Mouse (Mus musculus): ENCODE results near the gene Scml4. TPM values are rescaled to one million over a fixed set of nuclear protein-coding genes. Genes with fewer than 3 reads are reported as not detected.

Scml4 gene
- 0.17 and 0.97 TPM in 2 replicates for polyA plus RNA-seq (2016; fragmentation: Nextera tagmentation; extraction: Ambion mirVana)

DNA sequence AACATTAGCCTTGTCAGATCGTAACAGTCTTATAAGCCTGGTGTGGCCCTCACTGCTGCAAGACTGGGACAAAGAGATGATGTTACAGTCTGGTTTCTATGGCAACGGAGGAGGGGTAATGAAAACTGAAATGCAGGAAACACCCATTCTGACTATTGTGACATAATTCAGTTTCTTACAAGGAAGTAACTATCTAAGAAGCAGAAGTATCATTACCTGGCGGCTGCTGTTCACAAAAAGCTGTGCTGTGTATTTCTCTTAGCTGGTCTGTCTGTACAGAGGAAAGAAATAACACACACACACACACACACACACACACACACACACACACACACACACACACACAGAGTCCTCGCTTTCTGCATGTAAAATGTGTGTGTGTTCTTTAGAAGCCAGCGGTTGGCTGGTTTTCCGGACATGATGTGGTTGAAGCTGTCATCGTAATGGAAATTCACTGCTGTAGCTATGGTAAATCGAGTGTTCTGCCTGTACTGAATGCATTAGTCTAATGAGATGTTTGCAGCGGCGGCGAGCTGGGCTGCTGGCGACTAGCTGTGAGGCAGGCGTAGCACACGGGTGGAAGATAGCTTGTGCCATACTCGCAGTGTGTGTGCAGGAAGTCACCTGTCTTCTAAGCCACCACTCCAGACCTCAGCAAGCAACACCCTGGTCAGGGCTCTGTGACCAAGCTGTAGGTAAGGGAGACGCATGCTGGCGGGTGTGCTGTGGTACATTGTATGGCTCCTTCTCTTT lies at the start of gene Scml4:
Gene Scml4, plus strand, starts transcription at position 212 of the 753 bp plus-strand sequence.
- WGBS: 57% methylated on average over 17 of the region's 17 CpGs
- peaks cover 17% of the 10 kb centered on the region; the same call in 1 of the 2 replicates for H3K27me3 ChIP-seq (ENCODE audit: low read depth, poor library complexity, severe bottlenecking)
- peak within 1 kb of the TSS; percentile 34; the same call in 1 of the 2 replicates for H3K4me3 ChIP-seq
- peak; percentile 17 for DNase-seq (ENCODE audit: low spot score)
- peaks cover 35% of the 10 kb centered on the region for H3K4me1 ChIP-seq
- H3K36me3 ChIP-seq: no peaks in the 10 kb centered on the region
- H3K27ac ChIP-seq (replicated peaks): peak within 1 kb of the TSS; percentile 55; the same call in 1 of the 2 replicates
- H3K9me3 ChIP-seq (replicated peaks): no peaks in the 10 kb centered on the region

DNA sequence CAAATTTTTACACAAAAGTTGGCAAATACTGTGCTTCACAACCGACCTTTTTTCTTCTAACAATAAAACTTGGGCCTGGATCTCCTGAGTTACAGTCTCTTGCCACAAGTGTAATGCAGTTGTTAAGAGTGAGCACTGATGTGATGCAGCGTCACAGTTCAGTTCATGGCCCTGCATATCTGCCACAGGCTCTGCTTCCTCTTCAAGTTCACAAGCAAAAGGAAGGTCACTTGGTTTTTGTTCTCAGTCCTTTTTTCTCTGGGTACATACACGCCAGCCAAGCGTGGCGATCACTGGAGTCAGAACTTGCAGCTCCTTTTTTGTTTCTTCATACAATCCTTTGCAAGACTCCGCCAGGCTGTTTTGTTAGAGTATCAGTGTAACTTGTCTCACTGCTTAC lies 34.2 kb upstream of the Scml4 start:
- Histone ChIP-seq H3K27me3 (ENCODE audit: low read depth, poor library complexity, severe bottlenecking) (peaks cover 10% of the 10 kb centered on the region; the same call in 1 of the 2 replicates), H3K9me3 (replicated peaks) (no peaks in the 10 kb centered on the region), H3K4me1 (peaks cover 23% of the 10 kb centered on the region), H3K27ac (replicated peaks) (0 out of 2 replicates have a peak overlapping the region, but pooled peaks have one; percentile 15), H3K36me3 (peaks cover 93% of the 10 kb centered on the region), H3K4me3 (no peak overlapping the region)
- 75% methylated on average over 6 of the region's 6 CpGs for WGBS
- DNase-seq (ENCODE audit: low spot score): no peak

DNA sequence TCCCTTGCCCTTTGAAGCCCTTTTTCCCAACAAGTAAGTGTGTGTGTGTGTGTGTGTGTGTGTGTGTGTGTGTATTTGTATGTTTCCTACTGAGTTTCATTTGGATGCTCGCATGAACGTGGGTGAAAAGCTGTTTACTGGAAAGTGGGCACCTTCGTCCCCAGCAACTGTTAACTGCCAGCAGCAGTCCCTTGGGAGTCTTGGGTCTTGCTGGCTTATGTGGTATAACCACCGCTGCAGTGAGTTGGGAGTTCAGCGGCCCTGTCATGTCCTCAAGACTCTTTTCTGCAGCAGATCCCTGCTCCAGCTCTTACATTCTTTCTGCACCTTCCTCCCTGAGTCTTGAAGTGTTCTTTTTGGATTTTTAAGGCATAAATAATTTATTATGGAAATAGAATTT lies 33.0 kb upstream of the Scml4 start:
- H3K36me3 ChIP-seq: peaks cover 94% of the 10 kb centered on the region
- no peak overlapping the region for H3K4me3 ChIP-seq
- peaks cover 10% of the 10 kb centered on the region; the same call in 1 of the 2 replicates for H3K27me3 ChIP-seq (ENCODE audit: low read depth, poor library complexity, severe bottlenecking)
- H3K9me3 ChIP-seq (replicated peaks): no peaks in the 10 kb centered on the region
- no peak overlapping the region for H3K27ac ChIP-seq (replicated peaks)
- 89% methylated on average over 5 of the region's 5 CpGs for WGBS
- no peak for DNase-seq (ENCODE audit: low spot score)
- peaks cover 35% of the 10 kb centered on the region for H3K4me1 ChIP-seq

DNA sequence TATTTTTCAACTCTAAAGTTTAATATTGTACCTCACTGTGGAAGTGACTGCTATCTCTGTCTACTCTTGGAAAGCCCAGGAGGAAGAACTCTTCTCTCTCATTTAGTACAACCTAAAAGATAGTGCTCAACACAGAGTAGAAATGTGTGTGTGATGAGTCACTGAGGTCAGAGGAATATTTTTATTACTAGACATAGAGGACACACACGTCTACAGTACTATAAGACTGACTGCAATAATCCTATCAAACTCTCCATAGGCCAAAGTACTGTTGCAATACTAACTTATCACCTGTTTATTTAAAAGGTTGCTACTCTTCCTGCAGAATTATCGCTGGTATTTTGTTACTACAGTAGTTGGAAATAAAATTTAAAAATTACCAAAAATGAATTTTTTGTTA lies 30.2 kb upstream of the Scml4 start:
- H3K4me3 ChIP-seq: no peak overlapping the region
- H3K4me1 ChIP-seq: peaks cover 59% of the 10 kb centered on the region
- 91% methylated on average over 2 of the region's 2 CpGs for WGBS
- H3K36me3 ChIP-seq: peaks cover 81% of the 10 kb centered on the region
- no peak overlapping the region for H3K27ac ChIP-seq (replicated peaks)
- DNase-seq (ENCODE audit: low spot score): no peak
- H3K9me3 ChIP-seq (replicated peaks): no peaks in the 10 kb centered on the region
- H3K27me3 ChIP-seq (ENCODE audit: low read depth, poor library complexity, severe bottlenecking): peaks cover 10% of the 10 kb centered on the region; the same call in 1 of the 2 replicates

DNA sequence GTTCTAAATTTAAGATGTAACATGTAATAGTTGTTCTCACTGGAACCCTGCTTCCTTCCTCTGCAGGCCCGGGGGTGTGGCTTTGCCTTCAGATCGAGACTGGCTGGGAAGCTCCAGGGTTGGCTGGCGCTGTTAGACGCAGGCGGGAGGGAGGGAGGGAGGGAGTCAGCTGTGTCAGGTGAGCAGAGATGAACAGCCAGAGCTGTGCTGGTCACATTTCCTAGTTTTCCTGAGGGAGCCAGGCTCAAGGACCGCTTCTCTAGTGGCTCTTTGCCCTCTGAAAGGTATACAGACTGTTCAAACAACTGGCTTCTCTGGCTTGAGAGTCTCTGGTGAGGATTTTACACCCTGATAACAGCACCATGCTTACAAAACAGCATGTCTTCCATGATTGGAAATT lies 29.8 kb upstream of the Scml4 start:
- H3K9me3 ChIP-seq (replicated peaks): no peaks in the 10 kb centered on the region
- H3K36me3 ChIP-seq: peaks cover 81% of the 10 kb centered on the region
- H3K27me3 ChIP-seq (ENCODE audit: low read depth, poor library complexity, severe bottlenecking): peaks cover 10% of the 10 kb centered on the region; the same call in 1 of the 2 replicates
- H3K4me1 ChIP-seq: peaks cover 59% of the 10 kb centered on the region
- WGBS: 64% methylated on average over 6 of the region's 6 CpGs
- H3K4me3 ChIP-seq: no peak overlapping the region
- no peak overlapping the region for H3K27ac ChIP-seq (replicated peaks)
- no peak for DNase-seq (ENCODE audit: low spot score)

DNA sequence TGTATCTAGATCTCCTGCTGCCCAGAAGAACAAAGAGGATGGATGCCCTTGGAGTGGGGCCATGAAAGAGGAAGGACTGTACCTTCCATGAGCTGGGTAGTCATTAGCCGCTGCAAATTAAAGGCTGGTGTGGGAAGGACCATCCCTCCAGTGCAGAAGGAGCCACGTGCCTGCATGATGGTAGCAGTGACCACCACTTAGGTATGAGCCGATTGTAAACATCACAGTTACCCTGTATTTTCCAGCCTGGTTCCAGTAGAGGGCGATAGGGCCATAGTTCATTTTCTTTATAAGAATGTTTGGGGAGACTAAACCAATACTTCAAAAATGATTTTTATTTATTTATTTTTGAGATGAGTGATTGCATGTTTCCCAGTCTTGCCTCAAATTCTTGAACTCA lies 27.5 kb upstream of the Scml4 start:
- Histone ChIP-seq H3K27ac (replicated peaks) (0 out of 2 replicates have a peak overlapping the region, but pooled peaks have one; percentile 83), H3K4me1 (peaks cover 58% of the 10 kb centered on the region), H3K36me3 (peaks cover 86% of the 10 kb centered on the region), H3K4me3 (no peak overlapping the region), H3K27me3 (ENCODE audit: low read depth, poor library complexity, severe bottlenecking) (peaks cover 10% of the 10 kb centered on the region; the same call in 1 of the 2 replicates), H3K9me3 (replicated peaks) (no peaks in the 10 kb centered on the region)
- no peak for DNase-seq (ENCODE audit: low spot score)
- WGBS: 66% methylated on average over 4 of the region's 4 CpGs

DNA sequence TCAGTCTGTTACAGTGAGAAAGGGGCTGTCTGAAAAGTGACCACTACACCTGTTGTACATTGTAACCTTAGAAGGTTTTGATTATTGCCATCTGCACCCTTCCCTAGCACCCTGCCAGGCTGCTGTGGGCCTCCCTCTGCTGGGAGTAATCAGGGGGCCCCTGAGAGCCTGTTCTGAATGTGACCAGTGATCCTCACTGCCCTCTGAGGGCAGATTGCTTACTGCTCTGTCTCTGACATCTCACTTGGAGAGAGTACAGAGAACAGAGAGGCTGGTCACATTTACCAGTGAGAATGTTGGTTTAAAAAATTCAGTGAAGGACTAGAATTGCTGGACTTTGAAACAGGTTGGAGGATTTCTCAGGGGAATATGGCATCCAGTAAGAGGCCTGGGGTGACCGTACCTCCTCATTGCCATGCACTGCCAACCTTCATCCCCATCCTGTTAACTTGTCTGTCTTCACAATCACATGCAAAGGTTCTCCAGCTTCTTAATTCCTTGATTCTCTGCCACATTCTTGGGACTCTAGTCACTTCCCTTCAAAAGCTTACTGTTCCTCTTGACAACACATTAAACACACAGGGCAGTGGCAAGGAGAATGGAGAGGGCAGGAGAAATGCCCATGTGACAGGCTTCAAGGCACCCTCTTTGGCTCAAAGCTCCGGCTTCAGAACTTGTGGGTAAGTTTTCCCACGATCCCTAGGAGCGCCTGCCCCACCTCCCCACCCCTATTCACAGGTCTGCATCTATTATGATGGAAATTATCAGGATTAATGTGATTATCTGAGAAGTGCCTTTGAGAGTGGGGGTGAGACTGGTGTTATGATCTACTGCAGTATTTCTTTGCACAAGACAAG lies 26.1 kb upstream of the Scml4 start:
- H3K36me3 ChIP-seq: peaks cover 84% of the 10 kb centered on the region
- H3K27ac ChIP-seq (replicated peaks): peak overlapping the region; percentile 83
- WGBS: 34% methylated on average over 4 of the region's 4 CpGs
- peaks cover 58% of the 10 kb centered on the region for H3K4me1 ChIP-seq
- DNase-seq (ENCODE audit: low spot score): peak; percentile 63
- peaks cover 10% of the 10 kb centered on the region; the same call in 1 of the 2 replicates for H3K27me3 ChIP-seq (ENCODE audit: low read depth, poor library complexity, severe bottlenecking)
- H3K4me3 ChIP-seq: peak overlapping the region; percentile 21; the same call in 1 of the 2 replicates
- H3K9me3 ChIP-seq (replicated peaks): peaks cover 4% of the 10 kb centered on the region; the same call in 1 of the 2 replicates

DNA sequence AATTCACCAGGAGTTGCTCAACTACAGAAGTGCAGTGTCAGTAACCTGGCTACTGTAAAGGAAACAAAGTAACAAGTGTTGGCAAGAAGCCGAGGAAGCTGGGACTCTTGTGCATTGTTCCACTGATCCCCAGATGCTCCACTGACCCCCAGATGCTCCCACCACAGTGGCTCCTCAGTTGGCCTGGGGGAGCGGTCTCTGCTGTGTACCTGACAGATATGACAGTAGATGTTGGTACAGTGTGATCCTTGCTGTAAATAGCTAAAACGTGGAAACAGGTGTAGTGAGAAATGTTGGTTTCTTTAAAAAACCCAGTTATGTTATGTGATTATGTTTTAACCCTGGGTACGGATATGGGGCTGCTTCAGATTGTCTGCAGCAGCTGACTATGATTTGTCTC lies 22.1 kb upstream of the Scml4 start:
- no peaks in the 10 kb centered on the region for H3K27me3 ChIP-seq (ENCODE audit: low read depth, poor library complexity, severe bottlenecking)
- H3K4me3 ChIP-seq: no peak overlapping the region
- H3K27ac ChIP-seq (replicated peaks): no peak overlapping the region
- peaks cover 4% of the 10 kb centered on the region; the same call in 1 of the 2 replicates for H3K9me3 ChIP-seq (replicated peaks)
- H3K36me3 ChIP-seq: peaks cover 56% of the 10 kb centered on the region
- WGBS: 90% methylated on average over 4 of the region's 4 CpGs
- H3K4me1 ChIP-seq: peaks cover 32% of the 10 kb centered on the region
- DNase-seq (ENCODE audit: low spot score): no peak

DNA sequence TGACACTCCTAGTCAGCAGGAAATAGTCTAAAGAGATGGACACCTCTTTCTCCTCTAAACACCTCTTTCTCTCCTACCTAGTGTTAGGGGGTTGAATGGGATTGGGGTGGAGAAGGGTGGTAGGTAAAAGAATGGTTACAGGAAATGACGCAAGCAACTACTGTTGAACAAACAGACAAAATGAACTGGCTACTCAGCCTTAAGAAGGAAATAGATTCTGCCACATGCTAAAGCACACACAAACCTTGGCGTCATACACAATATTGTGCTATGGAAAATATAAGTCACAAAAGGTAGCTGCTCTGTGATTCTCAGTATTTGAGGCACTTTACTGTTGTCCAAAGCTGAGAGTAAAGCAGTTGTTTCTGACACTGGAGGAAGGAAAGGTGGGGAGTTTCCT lies 21.4 kb upstream of the Scml4 start:
- DNase-seq (ENCODE audit: low spot score): no peak
- no peak overlapping the region for H3K27ac ChIP-seq (replicated peaks)
- no peaks in the 10 kb centered on the region for H3K27me3 ChIP-seq (ENCODE audit: low read depth, poor library complexity, severe bottlenecking)
- peaks cover 4% of the 10 kb centered on the region; the same call in 1 of the 2 replicates for H3K9me3 ChIP-seq (replicated peaks)
- H3K4me1 ChIP-seq: peaks cover 26% of the 10 kb centered on the region
- 89% methylated on average over 2 of the region's 2 CpGs for WGBS
- no peak overlapping the region for H3K4me3 ChIP-seq
- peaks cover 52% of the 10 kb centered on the region for H3K36me3 ChIP-seq

DNA sequence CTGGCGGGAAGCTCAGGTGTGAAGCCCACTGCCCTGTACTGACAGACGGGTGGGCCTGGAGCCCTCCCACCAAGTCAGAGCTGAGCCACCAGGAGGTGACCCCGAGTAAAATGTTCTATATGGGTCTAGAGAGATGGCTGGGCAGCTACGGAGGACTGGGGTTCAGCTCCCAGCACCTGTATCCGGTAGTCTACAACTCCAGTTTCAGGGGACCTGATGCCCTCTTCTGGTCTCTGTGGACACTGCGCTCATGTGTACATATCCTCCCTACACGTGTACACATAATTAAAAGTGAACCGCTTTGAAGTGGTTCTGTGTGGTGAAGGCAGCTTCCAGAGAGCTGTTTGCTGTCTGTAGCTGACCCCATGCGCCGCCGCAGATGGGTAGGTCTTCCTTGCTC lies 20.1 kb upstream of the Scml4 start:
- 96% methylated on average over 11 of the region's 11 CpGs for WGBS
- Histone ChIP-seq H3K9me3 (replicated peaks) (peaks cover 4% of the 10 kb centered on the region; the same call in 1 of the 2 replicates), H3K27me3 (ENCODE audit: low read depth, poor library complexity, severe bottlenecking) (no peaks in the 10 kb centered on the region), H3K4me1 (peaks cover 13% of the 10 kb centered on the region), H3K36me3 (peaks cover 53% of the 10 kb centered on the region), H3K4me3 (no peak overlapping the region), H3K27ac (replicated peaks) (no peak overlapping the region)
- DNase-seq (ENCODE audit: low spot score): no peak

DNA sequence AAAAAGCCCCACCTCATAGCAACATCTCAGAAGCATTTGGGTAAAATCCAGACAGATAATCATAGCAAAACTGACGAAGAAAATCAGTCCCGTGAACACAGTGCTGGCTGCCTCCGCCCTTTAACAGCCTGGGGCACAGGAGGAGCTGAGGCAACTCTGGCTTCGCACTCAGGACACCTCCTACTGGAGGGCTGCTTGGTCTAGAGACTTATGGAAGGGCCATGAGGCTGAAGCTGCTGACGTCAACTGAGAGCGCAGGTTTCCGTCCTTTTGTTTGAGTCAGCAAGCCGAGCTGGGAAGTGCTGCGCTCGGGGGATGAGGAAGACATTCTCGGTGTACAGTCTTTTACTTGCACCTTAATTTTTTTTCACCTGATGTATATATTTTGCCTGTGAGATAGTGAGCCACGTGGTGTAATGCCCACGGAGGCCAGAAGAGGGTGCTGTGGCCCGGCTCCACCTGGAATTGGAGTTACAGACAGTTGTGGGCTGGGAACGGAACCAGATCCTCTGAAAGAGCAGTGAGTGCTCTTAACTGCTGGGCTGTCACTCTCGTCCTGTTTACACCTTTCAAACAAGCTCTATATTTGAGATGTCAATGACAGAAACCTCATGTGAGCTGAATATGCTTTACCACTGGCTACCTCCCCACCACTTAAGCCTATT lies 18.5 kb upstream of the Scml4 start:
- Histone ChIP-seq H3K27ac (replicated peaks) (no peak overlapping the region), H3K4me1 (0 out of 2 replicates have a peak, but pooled peaks cover 2% of the 10 kb centered on the region), H3K4me3 (no peak overlapping the region), H3K36me3 (peaks cover 37% of the 10 kb centered on the region), H3K27me3 (ENCODE audit: low read depth, poor library complexity, severe bottlenecking) (no peaks in the 10 kb centered on the region), H3K9me3 (replicated peaks) (peaks cover 8% of the 10 kb centered on the region; the same call in 1 of the 2 replicates)
- no peak for DNase-seq (ENCODE audit: low spot score)
- 61% methylated on average over 16 of the region's 16 CpGs for WGBS

DNA sequence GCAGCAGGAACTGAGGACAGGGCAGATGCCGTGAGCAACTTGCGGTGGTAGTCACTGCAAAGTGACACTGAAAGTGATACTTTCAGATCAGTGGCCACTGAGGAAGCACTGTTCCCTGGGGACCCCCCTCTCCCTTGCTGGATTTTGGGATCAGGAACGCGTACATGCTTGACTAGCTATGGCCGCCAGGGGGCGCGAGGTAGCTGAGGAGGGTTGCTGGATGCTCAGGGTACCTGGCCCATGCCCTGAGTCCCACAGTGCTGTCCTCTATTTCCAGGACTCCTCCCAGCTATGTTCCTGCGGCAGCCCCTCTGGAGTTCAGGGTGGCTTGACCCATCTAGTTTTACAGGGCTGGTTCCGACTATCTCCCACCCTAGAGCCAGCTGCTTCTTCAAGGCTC lies 17.8 kb upstream of the Scml4 start:
- WGBS: 19% methylated on average over 9 of the region's 9 CpGs

More for the DNA sequence above, 17.8 kb upstream of the Scml4 start:
- Histone ChIP-seq H3K4me3 (no peak overlapping the region), H3K4me1 (0 out of 2 replicates have a peak, but pooled peaks cover 6% of the 10 kb centered on the region), H3K27ac (replicated peaks) (no peak overlapping the region), H3K27me3 (ENCODE audit: low read depth, poor library complexity, severe bottlenecking) (no peaks in the 10 kb centered on the region), H3K36me3 (peaks cover 30% of the 10 kb centered on the region), H3K9me3 (replicated peaks) (peaks cover 8% of the 10 kb centered on the region; the same call in 1 of the 2 replicates)
- peak; percentile 79 for DNase-seq (ENCODE audit: low spot score)
